ENCODE assay signal across 21 mouse cellular contexts in genomic region chr11:119352113-119352512, GRCm38 (mm10). TPM values are rescaled to one million over a fixed set of nuclear protein-coding genes. Genes with fewer than 3 reads are reported as not detected.
A peak's percentile ranks its signal among the peaks of the same experiment; 100 is the strongest.
DNase-seq lines count a peak whose midpoint lies in the region; ATAC-seq and TF ChIP-seq lines count a peak whose summit lies in the region.
"Had no signal": no experiment of that assay in that cellular context is flagged by ENCODE, and none has a peak within 500 bp of the region (broad histone marks: within the 10 kb centered on the region; RNA-seq: fewer than 3 reads in every experiment).

No protein-coding gene starts in this region.

- ATAC-seq in lung, embryonic 14.5 days (ENCODE audit: insufficient read depth) = no peak
- ATAC-seq in G1E (ENCODE audit: extremely low read depth, insufficient number of reproducible peaks, low FRiP score, poor library complexity, severe bottlenecking) = no peak
- ATAC-seq: liver, embryonic 12.5 days had no signal

- WGBS in lung, embryonic 14.5 days = 64% methylated on average over 7 of the region's 7 CpGs

- no peak overlapping the region for H3K4me2 ChIP-seq in lung, embryonic 14.5 days
- H3K4me2 ChIP-seq: heart, embryonic 15.5 days; liver, embryonic 12.5 days; lung, embryonic 15.5 days had no signal

- peaks cover 12% of the 10 kb centered on the region; the same call in 1 of the 2 replicates for H3K4me1 ChIP-seq in lung, embryonic 14.5 days (ENCODE audit: insufficient read depth)
- peaks cover 59% of the 10 kb centered on the region for H3K4me1 ChIP-seq in G1E (ENCODE audit: insufficient read depth, low read depth, low read length)

- H3K27ac ChIP-seq in lung, embryonic 14.5 days (ENCODE audit: low read depth) = no peak overlapping the region
- H3K27ac ChIP-seq: heart, adult 2 months; heart, embryonic 15.5 days; hindbrain, embryonic 10.5 days; liver, embryonic 12.5 days; lung, embryonic 15.5 days; midbrain, embryonic 10.5 days had no signal

- DNase-seq in lung, embryonic 14.5 days = no peak
- no peak for DNase-seq in lung, postnatal 14 days
- DNase-seq in G1E (ENCODE audit: low spot score) = peak; percentile 24
- peak; percentile 58 for DNase-seq in induced T-regulatory cell, adult 2 months (ENCODE audit: low read depth)
- peak; percentile 66 to 80 for DNase-seq in natural killer cell, adult 2 months (ENCODE audit: low spot score in 2 of 2)
- DNase-seq in left cerebral cortex, adult 9 months (ENCODE audit: low spot score in 2 of 2) = no peak
- DNase-seq in gastrocnemius, adult 8-10 months (ENCODE audit: low spot score in 2 of 2) = no peak
- DNase-seq in kidney, postnatal 4 days = no peak
- DNase-seq: adrenal gland, postnatal 10 days; cerebellum, adult 11-12 months; cerebellum, postnatal 36 days; gastrocnemius, postnatal 10 days; heart, adult 2 months; kidney, adult 9 months; right cerebral cortex, adult 18-20 months had no signal

- no peak overlapping the region for H3K4me3 ChIP-seq in lung, embryonic 14.5 days (ENCODE audit: low read depth, low read length)
- peak overlapping the region; percentile 16; the same call in 1 of the 2 replicates for H3K4me3 ChIP-seq in G1E (ENCODE audit: low read depth, low read length)
- H3K4me3 ChIP-seq: heart, adult 2 months; heart, embryonic 15.5 days; hindbrain, embryonic 10.5 days; liver, embryonic 12.5 days; lung, embryonic 15.5 days; midbrain, embryonic 10.5 days; myocyte had no signal

- H3K36me3 ChIP-seq in lung, embryonic 14.5 days (ENCODE audit: insufficient read depth) = no peaks in the 10 kb centered on the region
- H3K36me3 ChIP-seq in G1E (replicated peaks) = peaks cover 65% of the 10 kb centered on the region
- H3K36me3 ChIP-seq: heart, embryonic 15.5 days; liver, embryonic 12.5 days; lung, embryonic 15.5 days had no signal

- no peaks in the 10 kb centered on the region for H3K9me3 ChIP-seq in lung, embryonic 14.5 days (ENCODE audit: low read depth, low read length)
- no peaks in the 10 kb centered on the region for H3K9me3 ChIP-seq in G1E (replicated peaks)
- H3K9me3 ChIP-seq: heart, embryonic 15.5 days; hindbrain, embryonic 10.5 days; liver, embryonic 12.5 days; lung, embryonic 15.5 days; midbrain, embryonic 10.5 days had no signal

- 0 out of 2 replicates have a peak overlapping the region, but pooled peaks have one; percentile 6 for H3K9ac ChIP-seq in lung, embryonic 14.5 days
- H3K9ac ChIP-seq: heart, embryonic 15.5 days; liver, embryonic 12.5 days; lung, embryonic 15.5 days had no signal

- H3K27me3 ChIP-seq in lung, embryonic 14.5 days (ENCODE audit: insufficient read depth, low read length) = 0 out of 2 replicates have a peak, but pooled peaks cover 3% of the 10 kb centered on the region
- H3K27me3 ChIP-seq in G1E (ENCODE audit: insufficient read depth, low read length) = peaks cover 12% of the 10 kb centered on the region
- H3K27me3 ChIP-seq: heart, embryonic 15.5 days; lung, embryonic 15.5 days had no signal

- no peak for TF ChIP-seq CTCF in lung, embryonic 14.5 days (IDR thresholded peaks at IDR 0.05; ENCODE audit: low read depth)
- TF ChIP-seq CTCF in G1E (IDR thresholded peaks at IDR 0.05; ENCODE audit: low read depth, low read length) = no peak

RNA-seq across cellular contexts. Expression of gene Sgsh, which starts 3.2 kb away (rescaled TPM):
- 7.6 and 9.5 TPM in 2 replicates for polyA plus RNA-seq in lung, embryonic 14.5 days (2014; fragmentation: Nextera tagmentation; extraction: Ambion mirVana)
- 14.5 and 22.4 TPM in 2 replicates for total RNA-seq in G1E (2014; fragmentation: Nextera tagmentation)
- 13.2 and 17.8 TPM in 2 replicates for total RNA-seq in G1E (2017)
- 26.5 and 26.6 TPM in 2 replicates for polyA plus RNA-seq in G1E (2012)
- total RNA-seq in gastrocnemius, adult 8-10 months (2022) = 1 to 10 TPM; 2.3 to 3.8 (median 2.7) TPM

RNA-seq across cellular contexts. Expression of gene Slc26a11, which starts 3.2 kb away (rescaled TPM):
- 9.1 and 9.3 TPM in 2 replicates for polyA plus RNA-seq in lung, embryonic 14.5 days (2014; fragmentation: Nextera tagmentation; extraction: Ambion mirVana)
- total RNA-seq in G1E (2014; fragmentation: Nextera tagmentation) (4.9 and 8.0 TPM in 2 replicates), G1E (2017) (4.4 and 6.9 TPM in 2 replicates)
- polyA plus RNA-seq in G1E (2012) = 4.9 and 5.2 TPM in 2 replicates
- total RNA-seq in gastrocnemius, adult 8-10 months (2022) = 1 to 10 TPM; 2.5 to 4.2 (median 3.0) TPM

RNA-seq across cellular contexts. Expression of gene Rnf213, which starts 40.8 kb away (rescaled TPM):
- 12.5 and 12.7 TPM in 2 replicates for polyA plus RNA-seq in lung, embryonic 14.5 days (2014; fragmentation: Nextera tagmentation; extraction: Ambion mirVana)
- total RNA-seq in G1E (2014; fragmentation: Nextera tagmentation) = 54.7 and 66.4 TPM in 2 replicates
- total RNA-seq in G1E (2017) = 39.7 and 46.3 TPM in 2 replicates
- 2.3 and 3.5 TPM in 2 replicates for polyA plus RNA-seq in G1E (2012)
- total RNA-seq in gastrocnemius, adult 8-10 months (2022) = 1 to 10 TPM; 4.5 to 7.0 (median 5.8) TPM

RNA-seq across cellular contexts. Expression of gene Card14, which starts 44.5 kb away (rescaled TPM):
- polyA plus RNA-seq in lung, embryonic 14.5 days (2014; fragmentation: Nextera tagmentation; extraction: Ambion mirVana) = not detected in 2 replicates
- total RNA-seq in G1E (2014; fragmentation: Nextera tagmentation) (not detected in 2 replicates), G1E (2017) (0.11 TPM in 1 of 2 replicates, not detected in the other)
- not detected in 2 replicates for polyA plus RNA-seq in G1E (2012)
- total RNA-seq in gastrocnemius, adult 8-10 months (2022) = under 1 TPM; 0.10 to 0.25 (median 0.22) TPM
- polyA plus RNA-seq: midbrain, embryonic 10.5 days had no signal

RNA-seq across cellular contexts. Expression of gene Eif4a3, which starts 52.2 kb away (rescaled TPM):
- 419 and 428 TPM in 2 replicates for polyA plus RNA-seq in lung, embryonic 14.5 days (2014; fragmentation: Nextera tagmentation; extraction: Ambion mirVana)
- 188 and 202 TPM in 2 replicates for total RNA-seq in G1E (2014; fragmentation: Nextera tagmentation)
- 244 and 261 TPM in 2 replicates for total RNA-seq in G1E (2017)
- 224 and 241 TPM in 2 replicates for polyA plus RNA-seq in G1E (2012)
- 10 to 100 TPM; 30.7 to 53.1 (median 42.8) TPM for total RNA-seq in gastrocnemius, adult 8-10 months (2022)

Comparison
In these comparisons a context has a peak if more than half of its experiments do, and no peak if none do; other contexts are left out.
1. DNase-seq: peak in G1E (single experiment), induced T-regulatory cell, adult 2 months (single experiment) and natural killer cell, adult 2 months (2 of 2); none in lung, embryonic 14.5 days (single experiment), lung, postnatal 14 days (single experiment), left cerebral cortex, adult 9 months (0 of 2), gastrocnemius, adult 8-10 months (0 of 2) and kidney, postnatal 4 days (0 of 2).
2. RNA of gene Rnf213, which starts 40.8 kb away (total RNA-seq): 39.7 to 66.4 TPM in G1E; 4.5 to 7.0 TPM in gastrocnemius, adult 8-10 months; every median in the first group is over 4 times any median in the second.